Mouse (Mus musculus) NIH3T3 (cell line): Measurements from ENCODE around the gene Blm.

Experiments
- DNase-seq: peaks from one replicate; pipeline ENCODE4 v3.0.0-alpha.2; 2012; ENCODE audit warnings: low read depth

The Blm gene

GRCm38 (mm10) chr7:80460199-80460598 lies 74.7 kb downstream of the Blm start:
- no peak for DNase-seq

- peak; percentile 70 for DNase-seq
Measured at GRCm38 (mm10) chr7:80457831-80458343, 77.0 kb downstream of the Blm start.

- DNase-seq = peak; percentile 90
Measured at GRCm38 (mm10) chr7:80457241-80457640, 77.7 kb downstream of the Blm start.

GRCm38 (mm10) chr7:80456327-80456726 lies 78.6 kb downstream of the Blm start:
- DNase-seq = peak; percentile 70

GRCm38 (mm10) chr7:80455505-80456160 lies 79.3 kb downstream of the Blm start:
- DNase-seq = peak; percentile 28

GRCm38 (mm10) chr7:80454786-80455185 lies 80.1 kb downstream of the Blm start:
- DNase-seq = peak; percentile 56

- DNase-seq = no peak
Measured at GRCm38 (mm10) chr7:80453997-80454396, 80.9 kb downstream of the Blm start.

GRCm38 (mm10) chr7:80453121-80453520 lies 81.8 kb downstream of the Blm start:
- no peak for DNase-seq

GRCm38 (mm10) chr7:80452241-80452640 lies 82.7 kb downstream of the Blm start:
- DNase-seq = no peak

GRCm38 (mm10) chr7:80451550-80452232 lies 83.2 kb downstream of the Blm start:
- DNase-seq = no peak

- no peak for DNase-seq
Measured at GRCm38 (mm10) chr7:80450354-80450753, 84.6 kb downstream of the Blm start.

- no peak for DNase-seq
Measured at GRCm38 (mm10) chr7:80449620-80450091, 85.3 kb downstream of the Blm start.

GRCm38 (mm10) chr7:80447336-80447735 lies 87.6 kb downstream of the Blm start:
- DNase-seq = no peak

- DNase-seq = peak; percentile 51
Measured at GRCm38 (mm10) chr7:80446221-80446878, 88.6 kb downstream of the Blm start.

- DNase-seq = no peak
Measured at GRCm38 (mm10) chr7:80445492-80445891, 89.4 kb downstream of the Blm start.

GRCm38 (mm10) chr7:80444401-80445249 lies 90.3 kb downstream of the Blm start:
- DNase-seq = no peak

- DNase-seq = no peak
Measured at GRCm38 (mm10) chr7:80443124-80443523, 91.8 kb downstream of the Blm start.

GRCm38 (mm10) chr7:80441986-80442904 lies 92.7 kb downstream of the Blm start:
- DNase-seq = peak; percentile 85

GRCm38 (mm10) chr7:80440685-80441084 lies 94.2 kb downstream of the Blm start:
- DNase-seq = no peak

- DNase-seq = peak; percentile 70
Measured at GRCm38 (mm10) chr7:80439789-80440488, 95.0 kb downstream of the Blm start.
